Mouse (Mus musculus) C2C12 (cell line): ENCODE measurements around the gene Neu3. TPM values are rescaled to one million over a fixed set of nuclear protein-coding genes. Genes with fewer than 3 reads are reported as not detected.

Experiments
- H3K27me3 ChIP-seq: one replicate; pipeline ENCODE4 v1.6.1; 2011; ENCODE audit not compliant: control insufficient read depth, insufficient read depth, insufficient read length
- H3K36me3 ChIP-seq: one replicate; pipeline ENCODE4 v1.6.1; 2011; ENCODE audit not compliant: control insufficient read depth, insufficient read depth
- H3K4me3 ChIP-seq: one replicate; pipeline ENCODE4 v1.5.1; 2011; ENCODE audit warnings: mild to moderate bottlenecking, control low read depth; ENCODE audit not compliant: poor library complexity, insufficient read depth, severe bottlenecking
- H3K79me2 ChIP-seq: one replicate; pipeline ENCODE4 v1.6.1; 2011; ENCODE audit not compliant: control insufficient read depth, insufficient read depth
- H3K79me3 ChIP-seq: one replicate; pipeline ENCODE4 v1.6.1; 2011; ENCODE audit warnings: low read depth, control low read depth
- H3ac ChIP-seq: one replicate; pipeline ENCODE3; 2011; ENCODE audit warnings: low read depth; ENCODE audit not compliant: control insufficient read depth, insufficient read length
- CEBPB ChIP-seq: IDR thresholded peaks from one replicate; pipeline ENCODE4 v1.6.1; 2011; ENCODE audit warnings: low read depth, mild to moderate bottlenecking, control low read depth, moderate library complexity
- CTCF ChIP-seq: IDR thresholded peaks from one replicate; pipeline ENCODE4 v1.5.1; 2011; ENCODE audit not compliant: control insufficient read depth, insufficient read depth, insufficient read length
- FOSL1 ChIP-seq: IDR thresholded peaks from one replicate; pipeline ENCODE4 v1.8.0; 2011; ENCODE audit warnings: mild to moderate bottlenecking, low read length; ENCODE audit not compliant: poor library complexity, insufficient read depth, severe bottlenecking
- MAX ChIP-seq: IDR thresholded peaks from one replicate; pipeline ENCODE4 v1.6.1; 2011; ENCODE audit warnings: mild to moderate bottlenecking, control low read depth
- MYOD1 ChIP-seq: IDR thresholded peaks from one replicate; pipeline ENCODE4 v1.6.1; 2011; ENCODE audit warnings: low read depth; ENCODE audit not compliant: control insufficient read depth, insufficient read length
- MYOG ChIP-seq: IDR thresholded peaks from one replicate; pipeline ENCODE4 v1.6.1; 2011; ENCODE audit not compliant: control insufficient read depth, insufficient read length; ENCODE audit errors: extremely low read depth
- USF1 ChIP-seq: IDR thresholded peaks from one replicate; pipeline ENCODE4 v1.6.1; 2011; ENCODE audit warnings: low read depth, mild to moderate bottlenecking, control low read depth, moderate library complexity
- polyA plus RNA-seq: library from polyadenylated mRNA; unstranded; fragments of >200 nt; fragmentation: generic; extraction: Trizol; gene quantifications from one replicate; pipeline ENCODE4 v1.2.1, GENCODE M21; 2012; ENCODE audit warnings: missing spikeins

The Neu3 gene
- polyA plus RNA-seq, 1 experiment: 0.75 TPM

DNA sequence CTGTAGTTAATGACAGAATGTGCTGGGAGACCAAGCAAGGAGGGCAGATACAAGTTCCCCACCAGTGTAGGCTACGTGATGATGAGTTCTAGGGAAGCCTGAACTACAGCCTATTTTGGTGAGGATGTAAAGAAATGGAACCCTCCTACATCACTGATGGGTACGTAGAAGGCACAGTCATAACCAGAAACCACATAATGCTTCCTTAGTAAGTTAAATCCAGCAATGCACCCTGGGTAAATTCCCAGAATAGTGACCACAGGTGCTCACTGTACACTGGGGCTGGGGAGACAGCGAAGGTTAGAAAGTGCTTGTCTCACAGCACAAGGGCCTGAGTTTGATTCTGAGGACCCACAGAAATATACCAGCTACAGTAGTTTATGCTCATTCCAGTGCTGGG is 42.7 kb downstream of the Neu3 start:
- Histone ChIP-seq H3K4me3 (no peak overlapping the region), H3K27me3 (peaks cover 5% of the 10 kb centered on the region), H3K79me2 (no peaks in the 10 kb centered on the region), H3K79me3 (no peaks in the 10 kb centered on the region), H3K36me3 (no peaks in the 10 kb centered on the region), H3ac (no peak overlapping the region)
- no peak for TF ChIP-seq MYOG

DNA sequence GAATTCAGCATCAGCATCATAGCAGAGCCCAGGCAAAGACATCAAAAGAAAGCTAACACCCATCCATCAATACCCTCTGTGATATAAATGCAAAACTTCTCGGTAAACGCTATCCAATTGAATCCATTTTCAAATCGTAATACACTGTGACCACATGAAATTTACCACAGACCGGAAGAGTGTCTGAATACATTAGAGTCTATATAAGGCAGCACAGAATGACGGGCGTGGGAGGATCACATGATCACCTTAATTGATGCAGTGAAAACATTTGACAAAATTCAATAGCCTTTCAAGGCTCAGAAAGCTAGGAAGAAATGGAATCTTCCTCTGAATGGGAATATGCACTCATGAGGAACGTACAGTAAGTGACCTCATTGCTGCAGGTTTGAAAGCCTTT is 44.8 kb downstream of the Neu3 start:
- Histone ChIP-seq H3K27me3 (no peaks in the 10 kb centered on the region), H3K79me2 (no peaks in the 10 kb centered on the region), H3K36me3 (no peaks in the 10 kb centered on the region), H3ac (no peak overlapping the region), H3K4me3 (no peak overlapping the region), H3K79me3 (no peaks in the 10 kb centered on the region)
- TF ChIP-seq MYOG (no peak), CEBPB (no peak), USF1 (no peak), FOSL1 (no peak), CTCF (no peak), MYOD1 (no peak)

DNA sequence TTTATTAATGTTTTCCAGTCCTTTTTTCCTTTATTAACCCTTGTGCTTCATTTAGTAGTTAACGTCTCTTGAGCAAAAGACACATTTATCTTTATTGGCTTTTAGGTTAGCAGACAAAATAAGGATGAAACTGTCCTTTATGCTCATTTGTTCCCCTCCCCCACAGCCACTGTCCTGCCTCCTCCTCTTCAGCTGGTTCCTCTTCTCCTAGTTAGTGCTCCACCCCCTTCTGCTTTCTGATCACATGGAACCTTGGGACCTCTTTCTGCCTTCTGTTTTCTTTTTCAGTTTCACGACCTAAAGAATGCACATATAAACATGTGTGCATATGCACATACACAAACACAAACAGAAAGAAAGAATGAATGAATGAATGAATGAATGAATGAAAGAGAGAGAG is 46.3 kb downstream of the Neu3 start:
- Histone ChIP-seq H3K27me3 (no peaks in the 10 kb centered on the region), H3K79me2 (no peaks in the 10 kb centered on the region), H3K36me3 (no peaks in the 10 kb centered on the region), H3ac (no peak overlapping the region), H3K4me3 (no peak overlapping the region), H3K79me3 (no peaks in the 10 kb centered on the region)
- no peak for TF ChIP-seq CEBPB
- no peak for TF ChIP-seq FOSL1
- no peak for TF ChIP-seq USF1
- no peak for TF ChIP-seq MYOG
- no peak for TF ChIP-seq MYOD1
- no peak for TF ChIP-seq MAX
- TF ChIP-seq CTCF: no peak

DNA sequence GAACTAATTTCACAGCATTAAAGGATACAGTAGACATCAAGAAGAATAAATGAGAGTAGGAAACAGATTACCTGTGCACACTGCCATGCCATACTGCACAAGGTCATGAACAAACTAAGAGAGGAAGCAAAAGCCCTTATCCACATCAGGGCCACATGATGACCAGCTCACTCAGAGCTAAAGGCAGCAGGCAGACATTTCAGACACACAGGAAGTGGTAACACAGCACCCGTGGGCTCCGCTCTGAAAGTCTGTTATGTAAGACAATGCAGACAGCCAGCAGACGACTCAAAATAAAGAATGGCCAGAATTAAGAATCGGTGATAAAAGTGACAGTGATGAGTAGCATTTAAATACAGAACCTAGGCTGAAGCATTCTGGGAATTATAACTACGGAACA is 46.8 kb downstream of the Neu3 start:
- no peak overlapping the region for H3ac ChIP-seq
- H3K4me3 ChIP-seq: no peak overlapping the region
- no peak for TF ChIP-seq CEBPB
- no peak for TF ChIP-seq MYOD1
- no peak for TF ChIP-seq CTCF
- TF ChIP-seq USF1: no peak
- TF ChIP-seq MYOG: no peak
- TF ChIP-seq FOSL1: no peak
- no peak for TF ChIP-seq MAX
- no peaks in the 10 kb centered on the region for H3K36me3 ChIP-seq
- H3K27me3 ChIP-seq: no peaks in the 10 kb centered on the region
- no peaks in the 10 kb centered on the region for H3K79me2 ChIP-seq
- no peaks in the 10 kb centered on the region for H3K79me3 ChIP-seq

DNA sequence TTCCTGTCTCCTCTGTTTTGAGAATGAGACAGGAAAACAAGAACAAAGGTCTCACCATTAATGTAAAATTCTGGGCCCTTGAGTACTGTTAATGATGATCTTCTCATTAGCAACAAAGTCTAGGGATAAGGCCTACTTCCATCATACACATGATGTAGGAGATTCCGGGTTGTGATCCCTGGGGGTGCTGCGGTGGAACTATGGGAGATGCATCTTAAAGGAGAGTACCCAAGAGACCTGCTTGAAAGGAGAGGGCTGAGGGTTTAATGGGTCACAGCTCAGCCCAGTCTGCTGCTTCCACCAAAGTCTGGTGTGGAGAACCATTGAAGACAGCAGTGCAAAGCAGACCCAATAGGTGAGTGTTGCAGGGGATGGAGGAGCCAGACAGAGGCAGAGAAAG is 65.0 kb downstream of the Neu3 start, which contains the start of gene Olfr521:
Olfr521 (plus strand) TSS at position 301 of the 400 bp plus-strand sequence.
- H3K79me3 ChIP-seq: no peaks in the 10 kb centered on the region

More for the DNA sequence above, 65.0 kb downstream of the Neu3 start, which contains the start of gene Olfr521:
- no peak within 1 kb of the TSS for H3ac ChIP-seq
- no peaks in the 10 kb centered on the region for H3K79me2 ChIP-seq
- TF ChIP-seq MYOD1 (no peak), MYOG (no peak), CTCF (no peak), MAX (no peak), USF1 (no peak), CEBPB (no peak), FOSL1 (no peak)
- peaks cover 3% of the 10 kb centered on the region for H3K27me3 ChIP-seq
- no peaks in the 10 kb centered on the region for H3K36me3 ChIP-seq
- no peak within 1 kb of the TSS for H3K4me3 ChIP-seq

Other genes starting within 250 kb of the Neu3 start
- gene Tpbgl, start 201.3 kb downstream of the Neu3 start, polyA plus RNA-seq: not detected
- gene Slco2b1, start 117.1 kb downstream of the Neu3 start, polyA plus RNA-seq: not detected
- not detected for gene Olfr520, start 98.1 kb downstream of the Neu3 start, polyA plus RNA-seq
- not detected for gene Olfr521, start 64.9 kb downstream of the Neu3 start, polyA plus RNA-seq
- gene Xrra1, start 30.7 kb upstream of the Neu3 start, polyA plus RNA-seq: 0.11 TPM
- 152 TPM for gene Spcs2, start 35.0 kb upstream of the Neu3 start, polyA plus RNA-seq
- 3.2 TPM for gene Rnf169, start 152.0 kb upstream of the Neu3 start, polyA plus RNA-seq
- gene Chrdl2, start 177.8 kb upstream of the Neu3 start, polyA plus RNA-seq: not detected